Mouse (Mus musculus): ENCODE results near the gene Gm20605. TPM values are rescaled to one million over a fixed set of nuclear protein-coding genes. Genes with fewer than 3 reads are reported as not detected.

Gm20605 gene
- polyA plus RNA-seq, 1 experiment from 2014 or later: 20.8 TPM

- DNase-seq (ENCODE audit: low spot score): peak; percentile 59
Observed at GRCm38 (mm10) chr5:137649669-137650571, 20.9 kb downstream of the Gm20605 start.

DNA sequence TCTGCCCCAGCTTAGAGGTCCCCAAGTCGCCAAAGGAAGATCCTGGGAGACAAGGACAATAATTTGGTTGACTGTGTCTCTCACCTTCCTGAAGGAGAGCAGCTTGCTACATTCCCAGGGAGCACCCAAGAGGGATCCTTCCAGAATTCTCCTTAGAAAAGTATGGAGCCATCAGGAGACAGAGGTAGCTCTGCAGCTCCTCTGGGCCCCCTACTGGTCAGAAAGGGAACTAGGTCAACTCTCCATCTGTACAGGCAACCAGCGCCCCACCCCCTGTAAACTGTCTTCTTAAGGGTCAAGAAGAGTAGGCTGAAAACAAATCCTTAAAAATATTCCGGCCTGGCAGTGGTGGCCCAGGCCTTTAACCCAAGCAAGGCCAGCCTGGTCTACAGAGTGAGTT, 23.5 kb downstream of the Gm20605 start:
- peak; percentile 67 for DNase-seq (ENCODE audit: low spot score)

DNA sequence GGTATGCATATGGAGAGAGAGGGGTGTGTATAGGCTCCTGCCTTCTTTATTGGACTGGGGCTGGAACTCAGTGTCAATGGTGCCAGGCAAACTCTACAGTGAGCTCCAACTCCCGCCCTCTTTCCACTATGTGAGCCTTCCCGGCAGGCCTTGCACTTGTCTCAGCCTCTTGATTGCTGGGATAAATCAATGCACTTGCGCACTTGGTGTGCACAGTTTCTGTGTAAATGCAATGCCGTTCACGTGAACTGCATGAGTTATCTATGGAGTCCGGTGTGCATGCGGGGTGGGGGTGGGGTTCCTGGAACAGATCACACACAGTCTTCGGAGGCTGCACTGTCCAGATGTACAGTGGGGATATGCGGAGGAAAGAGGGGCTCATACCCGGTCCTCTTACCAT, 24.4 kb downstream of the Gm20605 start:
- DNase-seq (ENCODE audit: low spot score): no peak

GRCm38 (mm10) chr5:137654746-137655145, 25.8 kb downstream of the Gm20605 start:
- peak; percentile 53 for DNase-seq (ENCODE audit: low spot score)

- peak; percentile 64 for DNase-seq (ENCODE audit: low spot score)
Observed at GRCm38 (mm10) chr5:137656977-137657376, 28.0 kb downstream of the Gm20605 start.

DNA sequence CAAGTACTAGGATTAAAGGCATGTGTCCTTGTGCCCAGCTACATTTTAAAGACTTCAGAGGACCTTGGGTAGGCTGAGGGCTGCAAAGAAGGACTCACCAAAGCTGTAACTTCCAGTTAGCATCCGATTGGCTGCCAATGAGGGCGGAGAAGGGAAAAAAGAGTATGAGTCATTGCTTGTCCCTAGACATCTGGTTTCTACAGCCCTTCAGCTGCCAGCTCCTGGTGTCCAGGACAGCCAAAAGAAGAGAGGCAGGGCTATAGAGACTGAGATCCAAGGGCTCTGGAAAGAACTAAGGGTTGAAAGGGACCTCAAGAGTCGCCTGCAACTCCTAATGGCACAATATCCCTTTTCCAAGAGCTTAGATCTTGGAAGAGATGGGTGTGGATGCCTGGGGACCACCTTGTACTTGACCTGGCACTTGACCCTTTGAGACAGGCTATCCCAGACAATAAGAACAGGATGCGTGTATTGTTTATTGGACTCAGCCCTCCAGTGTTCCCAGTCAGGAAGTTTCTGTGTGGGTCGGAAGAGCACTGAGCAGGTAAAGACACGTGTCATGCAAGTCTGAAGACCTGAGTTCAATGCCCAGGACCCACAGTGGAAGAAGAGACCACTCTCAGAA, 31.2 kb downstream of the Gm20605 start:
- DNase-seq (ENCODE audit: low spot score): no peak

DNA sequence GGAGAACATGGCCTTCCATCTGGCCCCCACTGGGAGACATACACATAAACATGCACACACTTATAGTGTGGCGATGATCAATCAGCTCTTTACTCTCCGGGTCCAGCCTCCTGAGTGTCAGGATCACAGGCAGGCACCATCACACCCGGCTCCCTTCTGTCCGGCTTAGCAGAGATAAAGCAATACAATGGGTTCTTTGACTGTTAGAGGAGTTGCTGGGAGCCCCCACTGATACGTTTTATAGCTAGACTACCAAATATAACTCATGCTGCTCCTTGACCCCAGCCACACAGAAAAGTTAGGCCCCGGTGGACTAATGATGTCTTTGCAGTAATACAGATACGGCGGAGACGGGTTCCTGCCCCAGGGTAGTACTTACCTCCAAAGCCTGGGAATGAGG, 34.1 kb downstream of the Gm20605 start:
- no peak for DNase-seq (ENCODE audit: low spot score)

DNA sequence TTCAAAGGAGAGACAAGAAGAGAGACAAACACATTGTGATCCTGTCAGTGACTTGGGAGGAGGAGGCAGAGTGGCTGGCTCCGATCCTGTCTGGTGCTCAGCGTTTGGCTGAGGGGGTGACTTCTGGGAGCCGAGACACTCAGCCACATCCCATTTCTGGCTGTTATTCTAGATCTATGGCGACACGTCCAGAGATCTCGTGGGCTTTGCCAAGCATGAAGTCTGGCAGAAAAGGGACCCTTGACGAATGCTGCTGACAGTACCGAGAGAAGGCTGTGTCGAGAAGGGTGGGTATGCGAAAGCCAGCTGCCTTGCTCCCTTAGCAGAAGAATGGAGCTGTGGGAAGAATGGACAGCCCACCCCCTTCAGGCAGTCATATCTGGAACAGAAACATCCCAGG, 40.0 kb downstream of the Gm20605 start:
- no peak for DNase-seq (ENCODE audit: low spot score)

- DNase-seq (ENCODE audit: low spot score): peak; percentile 59
Observed at GRCm38 (mm10) chr5:137670240-137670639, 41.3 kb downstream of the Gm20605 start.

GRCm38 (mm10) chr5:137671443-137672240, 42.7 kb downstream of the Gm20605 start:
- no peak for DNase-seq (ENCODE audit: low spot score)

GRCm38 (mm10) chr5:137672361-137672760, 43.4 kb downstream of the Gm20605 start:
- no peak for DNase-seq (ENCODE audit: low spot score)

GRCm38 (mm10) chr5:137673015-137673414, 44.0 kb downstream of the Gm20605 start:
- no peak for DNase-seq (ENCODE audit: low spot score)

GRCm38 (mm10) chr5:137674786-137675185, 45.8 kb downstream of the Gm20605 start:
- DNase-seq (ENCODE audit: low spot score): no peak

- DNase-seq (ENCODE audit: low spot score): no peak
Observed at GRCm38 (mm10) chr5:137677859-137678258, 48.9 kb downstream of the Gm20605 start.

DNA sequence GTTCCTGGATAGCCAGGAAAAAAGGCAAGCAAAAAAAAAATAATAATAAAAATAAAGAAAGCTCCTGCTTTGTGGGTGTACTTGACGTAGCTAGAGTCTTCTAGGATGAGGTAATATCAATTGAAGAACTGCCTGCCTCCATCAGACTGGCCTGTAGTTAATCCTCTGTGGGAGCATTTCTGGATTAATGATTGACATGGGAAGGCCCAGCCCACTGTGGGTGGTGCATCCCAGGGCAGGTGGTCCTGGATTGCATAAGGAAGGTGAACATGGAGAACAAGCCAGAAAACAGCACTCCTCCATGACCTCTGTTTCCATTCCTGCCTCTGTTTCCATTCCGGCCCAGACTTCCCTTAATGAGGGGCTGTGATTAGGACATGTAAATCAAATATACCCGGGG, 49.8 kb downstream of the Gm20605 start:
- no peak for DNase-seq (ENCODE audit: low spot score)

- DNase-seq (ENCODE audit: low spot score): no peak
Observed at GRCm38 (mm10) chr5:137679726-137680125, 50.8 kb downstream of the Gm20605 start.

DNA sequence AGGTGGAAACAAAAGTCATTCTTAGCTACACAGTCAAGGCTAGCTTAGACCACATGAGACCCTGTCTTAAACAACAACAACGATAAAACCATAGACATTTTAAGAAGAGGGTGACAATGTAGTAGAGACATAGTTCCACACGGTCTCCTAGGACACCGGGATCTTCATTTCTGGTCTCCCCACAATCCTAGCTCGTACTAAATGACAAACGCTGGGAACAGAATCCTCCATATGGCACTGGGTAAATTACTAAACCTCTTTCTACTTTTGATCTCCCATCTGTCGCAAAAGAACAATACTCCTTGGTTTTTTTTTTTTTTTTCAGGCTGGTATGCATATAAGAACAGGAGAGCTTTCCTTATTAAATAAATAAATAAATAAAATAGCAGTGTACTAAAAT, 53.6 kb downstream of the Gm20605 start:
- no peak for DNase-seq (ENCODE audit: low spot score)

DNA sequence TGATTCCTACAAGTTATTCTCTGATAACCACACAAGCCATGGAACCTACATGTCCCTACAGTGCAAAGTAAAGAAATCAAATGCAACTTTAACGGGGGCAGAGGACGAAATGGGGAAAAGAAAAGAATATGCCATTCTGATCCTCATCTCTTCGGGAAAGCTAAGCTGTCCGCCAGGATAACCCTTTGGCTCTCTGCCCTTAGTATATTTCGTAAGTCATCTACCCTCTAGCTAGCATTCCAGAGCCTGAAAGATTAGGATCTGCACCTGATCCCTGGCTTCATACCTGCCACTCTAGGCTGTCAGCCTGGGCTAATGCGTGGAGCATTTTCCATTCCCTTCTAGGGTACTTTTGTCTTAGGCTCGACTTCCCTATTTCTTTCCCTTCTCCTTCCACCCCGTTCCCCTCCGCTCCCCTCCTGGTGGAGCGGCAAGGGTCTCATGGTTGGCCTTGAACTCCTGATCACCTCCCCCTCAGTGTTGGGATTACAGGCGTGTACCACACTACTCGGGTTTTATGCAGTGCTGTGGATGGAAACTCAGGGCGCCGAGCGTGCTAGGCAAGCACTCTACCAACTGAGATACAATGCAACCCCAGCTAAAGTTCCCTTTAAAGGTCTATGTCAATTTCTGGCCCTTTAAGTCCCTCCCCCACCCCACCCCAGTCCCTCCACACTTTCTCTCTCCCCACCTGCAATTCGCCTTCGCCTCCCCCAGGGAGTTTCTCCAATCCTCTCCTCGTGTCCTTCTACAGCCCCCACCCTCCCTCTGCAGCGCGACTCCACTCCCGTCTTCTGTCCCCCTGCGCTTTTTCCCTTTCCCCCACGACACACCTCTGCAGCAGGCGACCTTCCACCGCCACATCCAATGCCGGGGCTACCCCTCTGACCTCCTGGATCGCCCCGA, 54.7 kb downstream of the Gm20605 start:
- peak; percentile 59 for DNase-seq (ENCODE audit: low spot score)

GRCm38 (mm10) chr5:137684294-137685123, 55.5 kb downstream of the Gm20605 start, which contains the start of gene Agfg2:
Gene Agfg2 (minus strand): TSS chr5:137684726.
- DNase-seq (ENCODE audit: low spot score): peak; percentile 100

GRCm38 (mm10) chr5:137685653-137686052, 56.7 kb downstream of the Gm20605 start:
- no peak for DNase-seq (ENCODE audit: low spot score)
